Mouse (Mus musculus) regulatory T cell (primary cell): Measurements from ENCODE around the gene Efna1.

Experiments used
- in situ Hi-C: fragments of 300-600 bp; cut with MboI, MseI; formaldehyde crosslinking; loops from one replicate; pipeline ENCODE4 v1.15.1; 2025; ENCODE audit warnings: high pct_unique_total_duplicates

The Efna1 gene

GRCm38 (mm10) chr3:89279153-89279890, 1.6 kb downstream of the Efna1 start:
- in situ Hi-C loops = no loop called here

GRCm38 (mm10) chr3:89278643-89279042, 2.3 kb downstream of the Efna1 start:
- in situ Hi-C loops = no loop called here

- in situ Hi-C loops = no loop called here
These were observed 2.8 kb downstream of the Efna1 start for GRCm38 (mm10) chr3:89278107-89278506.

GRCm38 (mm10) chr3:89277281-89278021, 3.5 kb downstream of the Efna1 start:
- in situ Hi-C loops = no loop called here

GRCm38 (mm10) chr3:89276061-89276460, 4.9 kb downstream of the Efna1 start:
- in situ Hi-C loops = no loop called here

GRCm38 (mm10) chr3:89271760-89272159, 9.2 kb downstream of the Efna1 start:
- in situ Hi-C loops = no loop called here

GRCm38 (mm10) chr3:89270891-89271290, 10.1 kb downstream of the Efna1 start:
- in situ Hi-C loops = no loop called here

GRCm38 (mm10) chr3:89270051-89270755, 10.7 kb downstream of the Efna1 start, which contains the start of gene Slc50a1:
Gene Slc50a1, minus strand, starts transcription at chr3:89270570.
- in situ Hi-C loops = no loop called here

- in situ Hi-C loops = no loop called here
These were observed 12.0 kb downstream of the Efna1 start for GRCm38 (mm10) chr3:89268916-89269315.

- in situ Hi-C loops = no loop called here
These were observed 14.5 kb downstream of the Efna1 start for GRCm38 (mm10) chr3:89266439-89266893.

- in situ Hi-C loops = no loop called here
These were observed 18.5 kb downstream of the Efna1 start for GRCm38 (mm10) chr3:89262417-89262816.

GRCm38 (mm10) chr3:89260211-89260610, 20.7 kb downstream of the Efna1 start:
- in situ Hi-C loops = no loop called here

- in situ Hi-C loops = no loop called here
These were observed 21.9 kb downstream of the Efna1 start, which contains the start of gene Dpm3 for GRCm38 (mm10) chr3:89259076-89259475. Gene Dpm3, plus strand, starts transcription at chr3:89259358.

GRCm38 (mm10) chr3:89256177-89256576, 24.8 kb downstream of the Efna1 start:
- in situ Hi-C loops = no loop called here

- in situ Hi-C loops = no loop called here
These were observed 25.9 kb downstream of the Efna1 start for GRCm38 (mm10) chr3:89254994-89255393.

GRCm38 (mm10) chr3:89251365-89251895, 29.5 kb downstream of the Efna1 start:
- in situ Hi-C loops = no loop called here

GRCm38 (mm10) chr3:89250435-89251040, 30.4 kb downstream of the Efna1 start:
- in situ Hi-C loops = no loop called here

GRCm38 (mm10) chr3:89247466-89247865, 33.5 kb downstream of the Efna1 start:
- in situ Hi-C loops = loop anchor here (5.0 kb wide), 1 partner anchor 35 kb away; the partner anchor contains the start of gene Efna1

GRCm38 (mm10) chr3:89246261-89247100, 34.5 kb downstream of the Efna1 start, which contains the start of gene Trim46:
Gene Trim46, minus strand, starts transcription at chr3:89246309.
- in situ Hi-C loops = loop anchor here (5.0 kb wide), 1 partner anchor 36 kb away; the partner anchor contains the start of gene Efna1

- in situ Hi-C loops = loop anchor here (5.0 kb wide), 1 partner anchor 37 kb away; the partner anchor contains the start of gene Efna1
These were observed 35.2 kb downstream of the Efna1 start, which contains the start of gene Krtcap2 for GRCm38 (mm10) chr3:89245688-89246171. Gene Krtcap2, plus strand, starts transcription at chr3:89245966.
